8 mouse cellular contexts compared by ENCODE assay signal in genomic region chr6:93066553-93067376, GRCm38 (mm10).
DNase-seq lines count a peak whose midpoint lies in the region; ATAC-seq and TF ChIP-seq lines count a peak whose summit lies in the region.

No protein-coding gene starts in this region.

- no peak for TF ChIP-seq CTCF in E14TG2a.4 (conservative IDR thresholded peaks at IDR 0.05; ENCODE audit: low read length)

- peaks cover 11% of the 10 kb centered on the region; the same call in 1 of the 2 replicates for H3K4me1 ChIP-seq in heart, embryonic 10.5 days
- peaks cover 21% of the 10 kb centered on the region for H3K4me1 ChIP-seq in E14TG2a.4 (replicated peaks; ENCODE audit: low read depth, low read length)
- peaks cover 29% of the 10 kb centered on the region for H3K4me1 ChIP-seq in forebrain, embryonic 13.5 days

- no peak for DNase-seq in heart, embryonic 10.5 days (ENCODE audit: low spot score)
- DNase-seq in heart, adult 8-10 months (ENCODE audit: low spot score), result no peak
- DNase-seq in kidney, postnatal 25 days, result peak; percentile 4 to 47
- DNase-seq in urinary bladder, adult 18-20 months (ENCODE audit: low spot score in 2 of 2), result no peak
- DNase-seq in left cerebral cortex, postnatal 4 days, result no peak

- WGBS in heart, embryonic 10.5 days, result 67% methylated on average over 11 of the region's 11 CpGs
- WGBS in forebrain, embryonic 13.5 days, result 21% methylated on average over 11 of the region's 11 CpGs

- no peaks in the 10 kb centered on the region for H3K9me3 ChIP-seq in heart, embryonic 10.5 days
- peaks cover 10% of the 10 kb centered on the region for H3K9me3 ChIP-seq in E14TG2a.4 (ENCODE audit: low read length)
- no peaks in the 10 kb centered on the region for H3K9me3 ChIP-seq in forebrain, embryonic 13.5 days (replicated peaks)

- H3K9ac ChIP-seq in forebrain, embryonic 13.5 days, result no peak overlapping the region

- peak overlapping the region; percentile 3; the same call in 1 of the 2 replicates for H3K4me2 ChIP-seq in forebrain, embryonic 13.5 days

- H3K36me3 ChIP-seq in heart, embryonic 10.5 days, result no peaks in the 10 kb centered on the region
- H3K36me3 ChIP-seq in E14TG2a.4 (ENCODE audit: insufficient read depth, low read length), result no peaks in the 10 kb centered on the region
- H3K36me3 ChIP-seq in forebrain, embryonic 13.5 days (ENCODE audit: poor library complexity, severe bottlenecking), result no peaks in the 10 kb centered on the region

- peak; percentile 55; the same call in 1 of the 2 replicates for ATAC-seq in forebrain, embryonic 13.5 days
- ATAC-seq in erythroblast, adult 5-6 weeks (replicated peaks; ENCODE audit: low FRiP score, poor library complexity, severe bottlenecking), result no peak

- intact Hi-C loops in left cerebral cortex, postnatal 4 days (cut with DNase I), result no loop called here

- no peaks in the 10 kb centered on the region for H3K27me3 ChIP-seq in heart, embryonic 10.5 days (ENCODE audit: insufficient read depth, poor library complexity, severe bottlenecking)
- H3K27me3 ChIP-seq in E14TG2a.4 (ENCODE audit: insufficient read depth, low read length), result no peaks in the 10 kb centered on the region
- no peaks in the 10 kb centered on the region for H3K27me3 ChIP-seq in forebrain, embryonic 13.5 days

- H3K27ac ChIP-seq in heart, embryonic 10.5 days, result peak overlapping the region; percentile 52; the same call in 1 of the 2 replicates
- peak overlapping the region; percentile 44 for H3K27ac ChIP-seq in forebrain, embryonic 13.5 days

- H3K4me3 ChIP-seq in heart, embryonic 10.5 days, result no peak overlapping the region
- peak overlapping the region; percentile 53 for H3K4me3 ChIP-seq in E14TG2a.4 (replicated peaks; ENCODE audit: low read length)
- H3K4me3 ChIP-seq in forebrain, embryonic 13.5 days, result no peak overlapping the region

Comparison
In these comparisons a context has a peak if more than half of its experiments do, and no peak if none do; other contexts are left out.
1. DNase-seq: peak in kidney, postnatal 25 days (2 of 2); none in heart, embryonic 10.5 days (single experiment), heart, adult 8-10 months (single experiment), urinary bladder, adult 18-20 months (0 of 2) and left cerebral cortex, postnatal 4 days (single experiment).